Mouse (Mus musculus): ENCODE measurements at regions not wholly inside any gene's neighbourhood (a gene's known extent, or its start where the extent isn't known, plus 50 kb on each side); places are given as distances from the start of the nearest gene placed in this dataset.

DNA sequence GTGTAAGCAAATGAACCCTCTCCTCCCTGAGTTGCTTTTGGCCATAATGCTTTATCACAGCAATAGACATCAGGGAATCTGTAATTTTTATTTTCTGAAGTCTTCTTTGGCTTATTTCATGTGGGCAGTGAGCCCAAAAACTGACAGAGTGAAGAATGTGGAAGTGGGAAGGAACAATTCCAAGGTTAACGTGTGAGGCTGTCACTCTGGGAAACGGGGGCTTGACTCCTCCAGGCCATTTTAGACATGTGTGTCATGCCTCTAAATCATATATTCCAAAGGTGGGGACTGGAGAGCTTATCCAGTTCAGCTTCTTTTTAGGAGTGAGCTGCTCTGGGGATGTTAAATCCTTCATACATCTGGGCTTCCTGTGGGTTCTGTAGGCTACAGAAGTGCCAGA lies 68.6 kb upstream of the Pdzrn3 start:
- no peak overlapping the region for H3K27ac ChIP-seq
- WGBS = 72% methylated on average over 2 of the region's 2 CpGs
- H3K9me3 ChIP-seq = no peaks in the 10 kb centered on the region
- no peaks in the 10 kb centered on the region for H3K27me3 ChIP-seq (replicated peaks)
- no peak overlapping the region for H3K4me3 ChIP-seq
- H3K4me2 ChIP-seq = no peak overlapping the region
- no peak overlapping the region for H3K9ac ChIP-seq
- H3K36me3 ChIP-seq (replicated peaks) = no peaks in the 10 kb centered on the region
- ATAC-seq (replicated peaks) = no peak
- H3K4me1 ChIP-seq = no peaks in the 10 kb centered on the region

DNA sequence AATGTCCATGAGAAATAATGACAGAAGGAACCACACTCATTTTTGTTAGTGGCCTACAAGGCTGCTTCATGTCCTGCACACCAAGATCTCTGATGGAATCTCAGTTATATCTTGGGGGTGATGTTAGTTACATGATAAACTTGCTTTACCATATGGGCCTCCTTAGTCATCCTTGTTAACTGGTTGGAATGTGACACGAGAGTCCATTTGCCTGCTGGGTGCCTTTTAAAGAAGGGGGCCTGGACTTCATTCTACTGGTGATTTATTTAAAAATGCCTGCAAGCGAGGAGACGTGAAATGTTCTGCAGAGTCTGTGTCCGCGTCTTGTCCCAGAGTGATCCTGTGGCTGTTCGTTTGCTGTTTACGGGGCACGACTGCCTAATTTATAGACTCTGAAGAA lies 55.1 kb upstream of the Pdzrn3 start:
- no peak overlapping the region for H3K4me2 ChIP-seq
- ATAC-seq (replicated peaks) = no peak
- 90% methylated on average over 8 of the region's 8 CpGs for WGBS

DNA sequence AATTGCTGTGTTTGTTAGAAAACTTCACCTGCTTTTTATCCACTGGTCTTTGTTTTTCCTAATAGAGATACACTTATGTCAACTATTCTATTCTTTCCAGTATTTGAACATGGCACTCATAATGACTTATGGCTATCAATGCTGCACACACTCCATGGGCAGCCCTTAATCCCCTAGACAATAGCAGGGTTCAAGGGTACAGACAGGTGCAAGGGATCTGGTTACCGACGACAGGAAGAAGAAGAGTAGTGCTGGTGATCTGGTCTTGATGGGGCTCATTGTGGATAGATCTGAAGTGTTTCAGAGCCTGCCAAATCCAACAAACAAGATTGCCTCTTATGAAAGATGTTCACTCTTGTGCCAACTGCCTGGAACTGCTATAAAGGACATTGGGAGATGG lies 51.9 kb upstream of the Pdzrn3 start:
- Histone ChIP-seq H3K4me3 (no peak overlapping the region), H3K36me3 (replicated peaks) (no peaks in the 10 kb centered on the region), H3K4me1 (no peaks in the 10 kb centered on the region), H3K4me2 (no peak overlapping the region), H3K27me3 (replicated peaks) (no peaks in the 10 kb centered on the region), H3K9ac (no peak overlapping the region), H3K9me3 (no peaks in the 10 kb centered on the region), H3K27ac (no peak overlapping the region)
- no peak for ATAC-seq (replicated peaks)
- 34% methylated on average over 2 of the region's 2 CpGs for WGBS

More for the DNA sequence above, 55.1 kb upstream of the Pdzrn3 start:
- Histone ChIP-seq H3K27me3 (replicated peaks) (no peaks in the 10 kb centered on the region), H3K9ac (no peak overlapping the region), H3K27ac (no peak overlapping the region), H3K36me3 (replicated peaks) (no peaks in the 10 kb centered on the region), H3K9me3 (no peaks in the 10 kb centered on the region), H3K4me3 (no peak overlapping the region), H3K4me1 (no peaks in the 10 kb centered on the region)
